Mouse (Mus musculus) cortical plate, adult 2 months (tissue): Measurements from ENCODE around the gene Sgca.

Experiments used
- CTCF ChIP-seq: fragments of 200-500 bp; IDR thresholded peaks from 2 replicates; pipeline ENCODE4 v1.5.1; 2011; ENCODE audit warnings: mild to moderate bottlenecking, control low read depth, low read length; ENCODE audit not compliant: insufficient read depth; ENCODE audit errors: extremely low read depth
- POLR2A ChIP-seq: fragments of 200-500 bp; IDR thresholded peaks from 2 replicates; pipeline ENCODE4 v1.6.1; 2011; ENCODE audit warnings: mild to moderate bottlenecking, low read length, control low read depth; ENCODE audit not compliant: insufficient read depth; ENCODE audit errors: extremely low read depth

- TF ChIP-seq CTCF (no peak), POLR2A (no peak)
These were observed 48.3 kb downstream of the Sgca start for GRCm38 (mm10) chr11:94927771-94928291.
